Mouse (Mus musculus): ENCODE data around the gene Cyth1.
A peak's percentile ranks its signal among the peaks of the same experiment; 100 is the strongest.

Gene Cyth1

DNA sequence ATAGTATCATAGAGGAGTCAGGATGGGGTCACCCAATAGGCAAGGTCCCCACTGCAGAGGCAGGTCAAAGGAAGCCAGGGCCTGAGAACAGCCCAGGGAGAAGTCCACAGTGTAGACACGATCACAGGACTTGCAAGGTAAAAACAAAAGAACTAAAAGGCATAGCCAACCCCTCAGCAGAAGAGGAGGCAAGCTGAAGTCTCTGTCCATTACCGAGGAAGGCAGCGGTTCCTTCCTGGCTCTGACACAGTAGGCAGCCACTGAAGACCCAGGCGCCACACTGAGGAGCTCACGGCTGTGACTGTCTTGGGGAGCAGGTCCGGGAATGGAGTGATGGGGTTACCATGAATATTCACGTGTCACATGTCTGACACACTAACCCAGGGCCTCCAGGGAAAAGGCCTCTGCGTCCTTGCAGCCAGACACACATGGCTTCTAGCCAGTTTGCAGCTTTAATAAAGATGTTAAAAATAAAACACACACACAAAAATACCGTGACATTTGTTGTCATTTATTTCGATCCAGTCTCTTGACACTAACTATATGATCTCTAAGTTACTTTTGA is 51.5 kb downstream of the Cyth1 start:
- no peak for DNase-seq

- peak; percentile 76 to 78 for DNase-seq
Measured at GRCm38 (mm10) chr11:118193390-118194147, 54.8 kb downstream of the Cyth1 start.

DNA sequence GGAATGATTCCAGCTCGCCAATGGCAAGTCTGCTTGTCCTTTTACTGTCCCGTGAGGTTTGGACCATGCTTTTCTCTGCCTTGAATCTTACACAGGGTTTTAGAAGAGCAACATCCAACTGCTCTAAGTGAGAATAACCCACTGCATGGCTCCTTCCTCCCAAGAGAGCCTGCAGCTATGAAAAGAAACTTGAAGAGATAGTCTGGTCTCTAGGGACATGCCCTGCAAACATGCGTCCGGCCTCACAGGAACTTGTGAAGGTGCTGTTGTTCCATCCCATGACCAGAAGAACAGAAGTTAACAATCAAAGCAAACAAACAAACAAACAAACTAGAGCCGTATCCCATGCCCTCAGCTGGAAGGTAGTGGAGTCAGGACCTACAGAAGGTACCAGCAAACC is 55.4 kb downstream of the Cyth1 start:
- DNase-seq, result no peak

DNA sequence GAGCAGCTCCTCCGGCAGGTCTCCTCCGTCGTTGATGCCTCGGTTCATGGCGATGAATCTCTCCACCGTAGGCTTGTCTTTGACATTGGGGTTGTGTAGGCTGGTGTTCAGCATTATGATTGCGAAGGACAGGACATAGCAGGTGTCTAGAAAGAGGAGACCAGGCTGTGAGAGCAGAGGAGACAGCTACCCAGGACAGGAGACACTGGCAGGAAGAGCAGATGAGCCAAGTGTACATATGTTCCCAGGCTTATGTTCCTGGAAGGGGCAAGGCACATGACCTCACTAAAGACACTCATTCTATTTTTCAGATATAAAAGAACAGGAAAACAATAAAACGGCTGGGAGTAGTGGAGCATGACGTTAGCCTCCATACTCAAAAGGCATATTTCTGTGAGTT is 65.6 kb downstream of the Cyth1 start:
- no peak for DNase-seq

DNA sequence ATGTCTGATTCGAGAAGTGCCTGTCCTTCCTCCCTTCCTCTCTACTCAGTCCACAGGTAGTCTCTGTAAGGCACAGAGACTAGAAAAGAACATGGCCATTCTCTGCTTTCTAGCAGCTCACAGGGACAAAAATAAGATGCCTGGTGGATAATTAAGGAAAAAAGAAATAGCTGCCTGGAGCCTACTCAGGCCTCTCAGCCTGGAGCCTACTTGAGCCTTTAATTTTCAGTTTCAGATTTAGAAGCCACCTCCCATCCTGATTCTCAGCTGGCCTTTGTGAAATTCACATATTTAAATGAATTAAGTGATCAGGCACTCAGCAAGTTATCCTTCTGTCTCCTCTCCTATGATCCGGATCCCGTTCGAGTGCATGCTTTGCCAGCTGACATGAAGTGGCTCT is 66.0 kb downstream of the Cyth1 start:
- DNase-seq, result no peak

DNA sequence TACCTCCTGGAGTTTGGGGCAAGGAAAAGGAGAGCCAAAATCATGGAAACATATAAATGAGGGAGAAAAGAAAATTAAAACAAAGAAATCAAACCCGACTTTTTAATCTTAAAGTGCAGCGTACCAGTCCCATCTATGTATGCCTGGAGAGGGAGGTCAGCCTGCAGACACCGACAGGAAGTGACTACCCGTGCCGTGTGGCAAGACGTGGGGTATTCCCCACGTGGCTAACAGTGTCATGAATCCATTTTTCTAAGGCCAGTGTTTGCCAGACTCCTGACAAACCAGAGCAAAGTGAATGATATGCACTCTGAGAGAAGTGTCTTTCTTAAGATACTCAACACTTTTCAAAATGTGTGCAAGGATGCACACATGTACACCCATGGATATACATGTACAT is 68.2 kb downstream of the Cyth1 start:
- DNase-seq, result no peak

DNA sequence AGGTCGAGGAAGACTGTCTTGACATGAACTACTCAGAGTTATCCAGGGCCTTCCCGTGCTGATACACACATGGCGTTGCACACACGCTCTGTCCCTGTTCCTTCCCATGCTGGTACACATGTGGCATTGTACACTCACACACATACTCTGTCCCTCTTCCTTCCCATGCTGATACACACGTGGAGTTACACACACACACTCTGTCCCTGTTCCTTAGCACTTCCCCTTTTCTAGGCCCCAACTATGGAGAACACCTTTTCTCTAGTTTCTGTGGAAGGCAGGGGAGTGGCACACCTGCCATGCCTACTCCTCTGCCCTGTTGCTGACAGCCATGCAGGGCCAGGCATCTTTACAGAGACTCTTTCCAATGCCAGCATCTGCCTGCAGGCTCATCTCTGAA is 70.2 kb downstream of the Cyth1 start:
- DNase-seq, result no peak

GRCm38 (mm10) chr11:118174752-118175151 is 73.6 kb downstream of the Cyth1 start:
- no peak for DNase-seq

DNA sequence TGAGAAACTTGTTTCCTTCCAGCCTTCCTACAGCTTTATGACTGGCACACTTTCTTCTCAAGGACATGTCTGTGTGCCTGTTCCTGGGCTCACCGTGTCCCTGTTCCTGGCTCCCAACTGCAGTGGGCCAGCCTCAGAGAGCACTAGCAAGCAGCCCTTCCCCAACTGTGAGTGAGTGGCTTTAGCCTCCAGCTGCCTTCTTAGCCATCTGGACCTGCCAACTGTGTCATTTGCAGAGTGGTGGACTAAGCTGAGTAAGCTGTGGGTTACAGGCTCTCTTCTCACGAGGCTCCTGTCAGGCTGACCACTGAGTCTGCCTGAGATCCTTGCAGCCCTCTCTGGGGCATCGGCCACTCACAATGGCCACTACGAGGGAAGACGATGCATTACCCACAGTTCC is 75.6 kb downstream of the Cyth1 start:
- peak in 1 of 2 experiments; percentile 26 for DNase-seq

- peak; percentile 66 to 70 for DNase-seq
Measured at GRCm38 (mm10) chr11:118170333-118170732, 78.1 kb downstream of the Cyth1 start.

DNA sequence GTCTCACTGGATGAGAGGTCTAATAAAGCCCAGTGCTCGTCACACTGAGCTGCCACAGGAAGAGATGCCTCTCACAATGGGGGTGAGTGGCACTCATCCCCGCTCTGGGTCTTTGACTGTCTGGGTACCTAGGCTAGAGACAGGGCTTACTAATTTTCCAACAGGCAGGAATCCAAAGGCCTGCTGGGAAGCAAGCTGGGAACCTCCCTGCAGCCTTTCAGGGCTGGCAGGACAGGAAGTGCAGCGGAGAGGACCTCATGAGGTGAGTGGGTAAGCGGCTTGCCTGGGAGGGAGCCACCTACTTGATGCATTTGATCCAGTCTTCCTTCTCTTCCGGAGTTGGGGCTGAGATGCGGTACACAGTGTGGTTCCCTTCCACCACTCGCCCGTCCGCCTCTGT is 79.7 kb downstream of the Cyth1 start:
- peak; percentile 43 to 48 for DNase-seq

DNA sequence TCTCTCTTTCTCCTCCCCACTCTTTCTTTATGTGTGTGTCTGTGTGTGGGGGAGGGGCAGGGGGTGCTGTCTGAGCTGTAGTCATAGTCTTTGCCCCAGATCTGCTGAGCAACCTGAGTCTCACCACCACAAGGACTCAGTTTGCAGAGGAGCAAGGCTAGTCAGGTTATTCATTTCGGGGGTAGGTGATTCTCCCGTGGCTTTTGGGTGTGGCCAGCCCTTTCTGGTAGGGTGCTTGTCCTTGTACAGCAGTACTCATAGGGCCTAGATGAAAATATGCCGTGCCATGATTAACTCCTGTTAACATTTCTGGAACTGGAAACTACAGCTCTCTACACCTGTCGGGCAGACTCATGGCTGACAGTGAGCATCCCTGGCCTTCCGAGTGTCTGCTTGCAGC is 81.8 kb downstream of the Cyth1 start:
- no peak for DNase-seq

DNA sequence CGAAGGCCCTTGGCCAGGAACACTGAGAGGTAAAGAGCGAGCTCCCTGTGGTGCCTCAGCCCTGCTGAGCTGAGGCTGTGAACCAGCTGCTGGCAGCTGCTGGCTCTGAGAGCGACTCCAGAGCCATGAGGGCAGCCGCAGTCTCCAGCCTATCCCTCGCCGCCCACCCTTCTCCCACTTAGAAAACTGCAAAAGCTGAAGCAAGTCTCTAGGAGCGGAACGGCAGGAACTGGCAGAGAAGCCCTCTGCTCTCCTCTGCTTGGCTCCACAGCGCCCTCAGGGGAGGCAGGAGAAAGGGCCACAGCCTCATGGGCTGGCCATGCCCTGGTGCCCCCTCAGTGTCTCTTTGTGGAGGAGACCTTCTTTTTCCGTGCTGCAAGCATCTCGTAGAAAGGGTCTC is 82.7 kb downstream of the Cyth1 start:
- peak in 1 of 2 experiments; percentile 32 for DNase-seq

DNA sequence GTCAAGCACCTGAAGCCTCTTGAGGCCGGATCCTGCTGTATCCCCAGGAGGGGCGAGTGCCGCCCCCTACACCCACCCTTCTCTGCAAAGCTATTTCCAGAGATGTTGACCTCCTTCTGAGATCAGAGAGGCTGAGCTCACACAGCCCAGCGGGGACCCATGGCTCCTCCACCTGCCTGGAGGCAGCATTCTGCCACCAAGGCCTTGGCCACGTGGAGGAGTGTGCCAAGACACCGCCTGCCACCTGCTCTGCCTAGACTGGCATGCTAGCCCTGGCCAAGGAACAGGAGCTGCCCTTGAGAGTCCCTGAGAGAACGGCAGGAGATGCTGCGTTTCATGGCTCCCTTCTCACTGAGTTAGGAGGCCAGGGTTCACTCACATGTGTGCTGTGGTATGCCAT is 83.8 kb downstream of the Cyth1 start:
- peak; percentile 79 to 84 for DNase-seq

GRCm38 (mm10) chr11:118162245-118162644 is 86.1 kb downstream of the Cyth1 start:
- DNase-seq, result peak in 1 of 2 experiments; percentile 31

DNA sequence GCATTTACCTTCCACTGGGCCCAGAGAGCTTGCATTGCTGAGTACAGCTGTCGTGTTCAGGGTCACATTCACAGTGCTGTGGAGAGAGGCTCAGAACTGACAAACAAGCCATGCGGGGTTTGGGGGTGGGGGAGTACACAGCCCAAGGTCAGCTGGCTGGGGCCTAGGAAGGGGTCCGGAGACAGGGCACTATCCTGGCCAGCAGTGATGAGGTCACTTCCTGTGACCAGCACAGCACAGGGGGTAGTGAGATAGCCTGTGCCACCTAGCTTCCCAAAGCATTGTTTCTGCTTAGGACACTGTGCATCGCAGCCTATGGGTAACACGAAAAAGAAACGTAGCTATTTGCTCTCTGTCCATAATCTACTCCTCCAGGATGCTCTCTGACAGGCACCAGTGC is 87.2 kb downstream of the Cyth1 start:
- DNase-seq, result no peak

DNA sequence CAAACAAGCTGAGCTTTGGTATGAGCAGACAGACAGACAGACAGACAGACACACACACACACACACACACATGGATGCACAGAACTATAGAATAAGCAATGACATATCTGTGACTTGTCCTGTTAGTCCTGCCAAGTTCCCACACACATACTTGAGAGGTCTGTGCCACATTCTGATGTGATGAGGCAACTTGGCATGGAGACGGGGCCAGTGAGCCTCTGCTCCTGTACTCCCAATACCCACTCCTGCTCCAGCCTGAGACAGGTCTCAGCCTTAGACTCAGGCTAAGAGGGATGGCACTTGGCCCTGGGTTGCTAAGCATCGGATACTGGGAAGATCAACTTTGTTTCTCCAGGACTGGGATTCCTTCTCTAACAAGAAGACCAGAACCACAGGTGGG is 87.6 kb downstream of the Cyth1 start:
- no peak for DNase-seq

DNA sequence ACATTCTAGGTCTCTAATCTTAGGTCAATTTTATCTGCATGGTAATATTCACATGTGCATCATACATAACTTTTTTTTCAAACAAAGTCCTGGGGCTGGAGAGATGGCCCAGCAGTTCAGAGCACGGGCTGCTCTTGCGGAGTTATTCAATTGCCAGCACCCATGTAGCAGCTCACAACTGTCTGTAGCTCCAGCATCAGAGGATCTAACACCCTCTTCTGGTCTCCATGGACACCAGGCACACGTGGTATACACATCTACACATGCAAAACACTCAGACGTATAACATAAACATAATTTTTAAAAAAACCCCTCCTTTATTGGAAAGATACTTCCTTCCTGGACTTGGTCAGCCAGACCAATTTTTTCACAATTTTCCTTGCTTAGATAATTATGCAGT is 89.6 kb downstream of the Cyth1 start:
- DNase-seq, result no peak

DNA sequence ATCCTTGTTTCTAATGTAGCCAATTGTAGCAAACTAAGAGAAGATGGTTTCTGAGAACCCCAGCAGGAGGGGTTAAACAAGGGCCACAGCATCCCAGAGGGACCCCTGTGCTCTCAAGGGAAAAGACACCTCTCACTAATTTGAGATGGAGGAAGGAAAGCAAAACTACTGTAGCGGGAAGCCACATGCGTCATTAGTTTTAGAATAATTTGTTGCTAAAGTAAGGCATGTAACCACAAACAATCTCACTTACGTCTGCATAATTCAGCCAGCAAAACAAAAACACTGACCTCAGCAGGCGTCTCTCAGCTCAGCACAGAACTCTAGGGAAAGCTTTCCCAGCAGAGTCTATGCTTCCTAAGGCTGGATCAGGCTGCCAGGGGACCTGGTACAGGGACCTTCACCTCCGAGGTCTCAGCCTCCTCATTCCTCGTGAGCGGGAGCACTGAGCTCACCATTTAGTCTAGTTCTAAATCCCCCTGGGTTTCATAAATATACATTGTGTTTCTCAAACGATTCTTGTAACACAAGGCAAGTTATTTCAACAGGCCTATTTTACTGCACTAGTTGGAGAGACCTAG is 91.8 kb downstream of the Cyth1 start:
- DNase-seq, result no peak

DNA sequence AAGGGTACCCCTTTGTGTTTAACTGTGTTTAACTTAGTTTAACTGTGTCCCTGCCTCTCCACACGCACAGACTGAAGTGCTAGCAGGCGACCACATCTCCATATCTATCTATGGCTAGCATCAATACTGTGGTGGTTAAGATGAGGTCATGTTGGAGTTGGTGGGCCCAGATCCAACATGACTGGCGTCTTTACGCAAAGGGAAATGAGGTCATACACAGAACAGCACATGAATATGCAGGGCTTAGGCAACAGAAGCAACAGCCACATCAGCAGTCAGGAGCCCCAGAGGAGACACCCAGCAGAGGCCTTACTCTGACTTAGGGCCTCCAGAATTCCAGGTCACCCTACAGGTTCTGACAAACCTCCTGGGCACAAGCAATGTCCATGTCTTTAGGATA is 95.4 kb downstream of the Cyth1 start:
- no peak for DNase-seq

- no peak for DNase-seq
Measured at GRCm38 (mm10) chr11:118151423-118152180, 96.8 kb downstream of the Cyth1 start.

DNA sequence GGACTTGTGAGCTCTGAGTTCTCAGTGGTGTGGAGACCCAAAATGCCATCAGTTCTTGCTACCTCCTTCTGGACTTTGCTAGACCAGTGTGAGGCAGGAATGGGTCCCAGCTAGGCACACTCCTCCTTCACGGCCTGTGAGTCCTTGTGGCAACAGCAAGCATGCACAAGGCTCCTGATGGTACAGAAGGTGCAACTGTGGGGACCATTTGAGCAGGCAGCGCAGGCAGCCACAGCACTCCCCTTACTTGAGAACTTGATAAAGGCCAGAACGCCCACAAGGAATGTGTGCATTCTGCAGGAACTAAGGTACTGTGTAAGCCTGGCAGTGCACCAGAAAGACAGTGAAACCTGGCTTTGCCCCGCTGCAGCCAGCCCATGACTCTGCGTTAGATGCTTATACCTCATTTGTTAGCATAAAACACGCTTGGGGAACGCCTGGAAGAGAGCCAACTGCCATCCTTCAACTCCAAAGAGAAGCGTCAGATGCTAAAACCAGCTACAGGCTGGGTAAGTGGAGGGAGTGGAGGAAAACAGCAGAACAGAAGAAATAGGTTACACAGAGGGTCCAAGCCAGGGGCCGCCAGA is 98.2 kb downstream of the Cyth1 start:
- no peak for DNase-seq

All from cerebellum, postnatal 36 days (tissue).